Mouse (Mus musculus) kidney, adult 8-10 months (tissue): ENCODE measurements at regions not wholly inside any gene's neighbourhood (a gene's known extent, or its start where the extent isn't known, plus 50 kb on each side); places are given as distances from the start of the nearest gene placed in this dataset.

ENCODE experiments used
- DNase-seq, 2 experiments: peaks; one replicate each; pipeline ENCODE4 v3.0.0; 2022

GRCm38 (mm10) chr8:89259881-89260280 lies 215.9 kb upstream of the Sall1 start:
- DNase-seq: no peak

- DNase-seq: no peak
Observed at GRCm38 (mm10) chr8:89246342-89246741, 202.4 kb upstream of the Sall1 start.

GRCm38 (mm10) chr8:89245131-89245751 lies 201.3 kb upstream of the Sall1 start:
- no peak for DNase-seq

- no peak for DNase-seq
Observed at GRCm38 (mm10) chr8:89241686-89242085, 197.7 kb upstream of the Sall1 start.

- peak; percentile 19 to 34 for DNase-seq
Observed at GRCm38 (mm10) chr8:89239626-89240025, 195.7 kb upstream of the Sall1 start.

GRCm38 (mm10) chr8:89234041-89234440 lies 190.1 kb upstream of the Sall1 start:
- no peak for DNase-seq

GRCm38 (mm10) chr8:89232318-89232717 lies 188.4 kb upstream of the Sall1 start:
- no peak for DNase-seq

- no peak for DNase-seq
Observed at GRCm38 (mm10) chr8:89229144-89229543, 185.2 kb upstream of the Sall1 start.

- DNase-seq: no peak
Observed at GRCm38 (mm10) chr8:89220870-89221269, 176.9 kb upstream of the Sall1 start.

- DNase-seq: no peak
Observed at GRCm38 (mm10) chr8:89220381-89220780, 176.4 kb upstream of the Sall1 start.

- no peak for DNase-seq
Observed at GRCm38 (mm10) chr8:89219156-89219555, 175.2 kb upstream of the Sall1 start.

- DNase-seq: no peak
Observed at GRCm38 (mm10) chr8:89217689-89218088, 173.7 kb upstream of the Sall1 start.

- DNase-seq: no peak
Observed at GRCm38 (mm10) chr8:89211931-89212330, 168.0 kb upstream of the Sall1 start.

- no peak for DNase-seq
Observed at GRCm38 (mm10) chr8:89210684-89211083, 166.7 kb upstream of the Sall1 start.

GRCm38 (mm10) chr8:89207891-89208290 lies 163.9 kb upstream of the Sall1 start:
- no peak for DNase-seq

GRCm38 (mm10) chr8:89202484-89203096 lies 158.6 kb upstream of the Sall1 start:
- no peak for DNase-seq

GRCm38 (mm10) chr8:89200301-89200700 lies 156.3 kb upstream of the Sall1 start:
- DNase-seq: no peak

- DNase-seq: no peak
Observed at GRCm38 (mm10) chr8:89185314-89185713, 141.4 kb upstream of the Sall1 start.

- DNase-seq: no peak
Observed at GRCm38 (mm10) chr8:89175631-89176030, 131.7 kb upstream of the Sall1 start.

GRCm38 (mm10) chr8:89171561-89171960 lies 127.6 kb upstream of the Sall1 start:
- no peak for DNase-seq

GRCm38 (mm10) chr8:89169484-89169883 lies 125.5 kb upstream of the Sall1 start:
- DNase-seq: no peak

GRCm38 (mm10) chr8:89167026-89167425 lies 123.1 kb upstream of the Sall1 start:
- no peak for DNase-seq

- no peak for DNase-seq
Observed at GRCm38 (mm10) chr8:89156909-89157308, 112.9 kb upstream of the Sall1 start.

GRCm38 (mm10) chr8:89153605-89154004 lies 109.6 kb upstream of the Sall1 start:
- no peak for DNase-seq
